Mouse (Mus musculus): ENCODE data around the gene Tmem176b.
"Not testable (repeated sequence)": the region's sequence is repeated elsewhere in the genome, so short reads cannot be mapped to it uniquely, and the experiment has no call there.

Tmem176b gene

GRCm38 (mm10) chr6:48840973-48841625, at the start of gene Tmem176b:
Tmem176b (minus strand) TSS chr6:48841496.
- DNase-seq (ENCODE audit: low read depth, low spot score): peak; percentile 13

DNA sequence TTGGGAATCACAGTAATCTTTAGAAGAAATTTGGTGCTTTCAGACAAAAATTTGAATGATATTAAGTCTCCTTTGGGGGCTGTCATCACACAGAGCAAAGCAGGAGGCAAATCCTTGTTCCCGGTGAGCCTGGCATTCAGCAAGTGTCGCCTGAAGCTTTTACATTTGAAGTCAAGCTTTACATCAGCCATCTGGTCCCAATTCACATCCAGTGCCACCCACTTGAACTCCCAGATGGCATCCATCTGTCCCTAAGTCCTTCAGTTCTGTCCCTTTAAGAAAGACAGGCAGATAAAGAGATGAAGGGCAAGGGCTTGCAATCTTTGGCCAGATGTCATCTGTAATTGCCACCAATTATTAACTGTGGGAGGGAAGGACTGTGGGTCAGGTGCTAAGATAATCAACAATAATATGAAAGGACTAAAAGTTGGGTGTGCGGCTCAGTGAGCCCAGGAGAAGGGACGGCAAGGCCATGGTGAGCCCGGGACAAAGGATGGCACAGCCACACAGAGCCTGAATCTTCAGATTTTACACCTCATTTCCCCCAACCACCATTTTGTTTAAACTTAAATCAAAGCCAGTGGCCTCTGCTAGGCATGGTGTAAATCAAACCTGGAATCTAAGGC, 35.3 kb upstream of the Tmem176b start:
- no peak for DNase-seq (ENCODE audit: low read depth, low spot score)

- no peak for DNase-seq (ENCODE audit: low read depth, low spot score)
These were observed 34.2 kb upstream of the Tmem176b start for GRCm38 (mm10) chr6:48875515-48875914.

- DNase-seq (ENCODE audit: low read depth, low spot score): no peak
These were observed 33.3 kb upstream of the Tmem176b start for GRCm38 (mm10) chr6:48874576-48874975.

GRCm38 (mm10) chr6:48872596-48872995, 31.3 kb upstream of the Tmem176b start, which contains the start of gene Aoc1:
Aoc1 (plus strand) TSS chr6:48872896.
- DNase-seq (ENCODE audit: low read depth, low spot score): no peak

DNA sequence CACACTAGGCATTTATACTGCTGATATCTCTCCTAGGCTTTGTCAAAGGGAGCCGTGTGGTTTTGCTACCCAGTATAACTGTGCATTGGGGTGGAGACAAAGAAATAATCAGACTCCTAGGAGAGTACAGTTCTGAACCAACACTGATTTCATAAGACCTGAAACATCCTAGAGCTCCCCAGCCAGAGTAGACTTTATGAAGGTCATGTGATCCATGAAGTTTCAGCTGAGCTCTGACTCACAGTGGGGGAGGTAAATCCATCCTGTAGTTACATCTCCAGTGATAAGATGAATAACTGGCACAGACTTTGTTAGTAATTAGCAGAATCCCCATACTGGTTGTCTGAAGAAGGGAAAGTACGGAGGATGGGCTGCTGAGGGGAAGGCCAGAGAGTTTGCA, 28.5 kb upstream of the Tmem176b start:
- DNase-seq (ENCODE audit: low read depth, low spot score): no peak

- no peak for DNase-seq (ENCODE audit: low read depth, low spot score)
These were observed 25.9 kb upstream of the Tmem176b start for GRCm38 (mm10) chr6:48867158-48867557.

DNA sequence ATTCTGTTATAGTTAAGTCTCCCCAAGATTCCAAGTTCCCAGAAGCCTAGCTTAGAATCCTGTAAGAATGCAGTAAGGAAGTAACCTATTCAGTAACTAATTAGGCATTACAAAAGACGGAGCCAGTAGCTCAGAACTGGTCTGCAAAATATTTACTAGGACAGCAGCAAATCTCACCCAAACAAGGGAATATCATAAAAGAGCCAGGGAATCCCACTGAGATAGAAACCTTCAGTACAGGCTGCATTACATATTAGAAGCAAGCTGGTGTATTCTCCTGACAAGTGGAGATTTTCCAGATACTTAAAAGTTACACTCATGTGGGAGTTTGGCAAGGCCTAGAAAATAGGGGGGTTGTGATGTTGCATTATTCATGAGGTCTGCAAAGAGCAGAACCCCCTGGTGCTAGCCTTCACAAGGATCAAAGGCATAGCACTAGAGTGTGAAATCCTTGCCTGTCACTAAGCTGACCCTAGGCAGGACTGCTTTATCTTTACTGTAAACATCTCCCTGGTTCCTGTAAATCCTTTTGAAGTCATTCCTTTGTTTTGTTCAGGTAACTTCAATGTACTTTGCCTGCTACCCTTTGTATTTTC, 25.2 kb upstream of the Tmem176b start:
- DNase-seq (ENCODE audit: low read depth, low spot score): not testable (repeated sequence)

DNA sequence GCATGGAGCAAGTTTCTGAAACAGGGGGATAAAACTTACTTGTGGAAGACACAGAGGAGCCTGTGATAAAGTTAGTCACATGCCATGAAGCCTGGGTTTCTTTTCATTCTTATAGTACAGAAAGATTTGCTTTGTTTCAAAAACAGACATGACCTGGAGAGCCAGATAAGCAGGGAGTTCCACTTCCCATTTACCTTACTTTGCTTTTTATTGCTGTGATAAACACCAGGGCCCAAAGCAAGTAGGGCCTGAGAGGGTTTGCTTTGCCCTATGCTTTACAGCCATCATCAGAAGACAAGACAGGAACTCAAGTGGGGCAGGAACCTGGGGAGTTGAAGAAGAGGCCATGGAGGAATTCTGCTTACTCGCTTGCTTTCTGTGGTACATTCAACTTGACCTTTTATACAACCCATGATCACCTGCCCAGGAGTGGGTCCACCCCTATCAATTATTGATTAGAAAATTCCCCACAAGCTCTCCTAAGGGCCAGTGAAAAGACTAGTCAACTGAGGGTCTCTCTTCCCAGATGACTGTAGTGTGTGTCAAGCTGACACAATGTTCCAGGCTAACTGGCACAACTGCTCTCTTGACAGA, 24.0 kb upstream of the Tmem176b start:
- DNase-seq (ENCODE audit: low read depth, low spot score): no peak

GRCm38 (mm10) chr6:48864723-48865122, 23.4 kb upstream of the Tmem176b start:
- DNase-seq (ENCODE audit: low read depth, low spot score): no peak

DNA sequence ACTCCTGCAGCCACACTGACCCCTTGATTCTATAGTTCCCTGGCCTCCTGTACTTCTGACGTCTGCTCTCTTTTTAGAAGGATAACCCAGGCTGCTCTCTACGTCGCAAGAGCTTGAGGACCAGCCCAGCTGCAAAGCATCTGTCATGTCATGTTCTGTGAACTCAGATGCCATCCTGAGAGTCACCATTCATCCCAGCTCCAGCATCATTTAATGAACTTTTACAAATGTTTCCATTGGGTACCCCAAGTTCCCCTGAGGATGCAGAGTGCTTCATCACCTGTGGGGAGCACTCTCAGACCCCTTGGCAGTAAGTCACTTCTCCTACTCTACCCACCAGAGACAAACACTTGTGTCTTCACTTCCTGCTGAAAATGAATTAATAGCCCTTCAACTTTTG, 22.9 kb upstream of the Tmem176b start:
- no peak for DNase-seq (ENCODE audit: low read depth, low spot score)

DNA sequence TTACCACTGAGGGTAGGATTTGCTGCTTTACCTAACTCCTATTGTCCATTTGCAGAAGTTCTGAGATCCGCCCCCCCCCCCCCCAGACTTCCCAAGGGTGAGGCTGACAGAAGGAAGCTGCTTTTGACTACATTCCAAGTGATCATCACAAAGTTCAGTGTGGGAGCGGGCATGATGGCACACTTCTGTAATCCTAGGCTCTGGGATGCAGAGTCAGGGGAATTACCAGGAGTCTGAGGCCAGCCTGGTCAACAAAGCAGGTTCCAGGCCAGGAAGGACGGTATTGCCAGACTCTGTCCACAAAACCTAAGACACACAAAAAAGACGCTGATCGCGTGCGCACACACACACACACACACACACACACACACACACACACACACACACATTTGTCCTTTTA, 22.2 kb upstream of the Tmem176b start:
- DNase-seq (ENCODE audit: low read depth, low spot score): no peak

- DNase-seq (ENCODE audit: low read depth, low spot score): no peak
These were observed 21.5 kb upstream of the Tmem176b start for GRCm38 (mm10) chr6:48862816-48863215.

GRCm38 (mm10) chr6:48861616-48862280, 20.5 kb upstream of the Tmem176b start:
- DNase-seq (ENCODE audit: low read depth, low spot score): no peak

DNA sequence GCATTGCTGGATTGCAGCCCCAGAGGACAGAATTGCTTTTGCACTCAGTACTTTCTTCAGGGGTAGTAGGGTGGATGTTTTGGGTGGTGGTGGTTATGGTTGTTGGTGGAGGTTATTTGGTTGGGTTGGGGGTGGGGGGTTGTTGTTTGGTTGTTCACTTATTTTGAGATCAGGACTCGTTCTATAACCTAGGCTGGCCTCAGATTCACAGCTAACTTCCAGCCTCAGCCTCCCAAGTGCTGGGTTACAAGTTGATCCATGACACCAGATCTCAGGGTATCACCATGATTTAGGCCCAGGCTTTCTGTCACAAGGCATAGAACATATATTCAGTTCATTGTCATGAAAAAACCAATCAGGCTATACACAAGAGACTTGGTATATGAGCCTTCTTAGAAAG, 19.6 kb upstream of the Tmem176b start:
- DNase-seq (ENCODE audit: low read depth, low spot score): no peak

GRCm38 (mm10) chr6:48860130-48860815, 19.0 kb upstream of the Tmem176b start:
- DNase-seq (ENCODE audit: low read depth, low spot score): peak; percentile 85

DNA sequence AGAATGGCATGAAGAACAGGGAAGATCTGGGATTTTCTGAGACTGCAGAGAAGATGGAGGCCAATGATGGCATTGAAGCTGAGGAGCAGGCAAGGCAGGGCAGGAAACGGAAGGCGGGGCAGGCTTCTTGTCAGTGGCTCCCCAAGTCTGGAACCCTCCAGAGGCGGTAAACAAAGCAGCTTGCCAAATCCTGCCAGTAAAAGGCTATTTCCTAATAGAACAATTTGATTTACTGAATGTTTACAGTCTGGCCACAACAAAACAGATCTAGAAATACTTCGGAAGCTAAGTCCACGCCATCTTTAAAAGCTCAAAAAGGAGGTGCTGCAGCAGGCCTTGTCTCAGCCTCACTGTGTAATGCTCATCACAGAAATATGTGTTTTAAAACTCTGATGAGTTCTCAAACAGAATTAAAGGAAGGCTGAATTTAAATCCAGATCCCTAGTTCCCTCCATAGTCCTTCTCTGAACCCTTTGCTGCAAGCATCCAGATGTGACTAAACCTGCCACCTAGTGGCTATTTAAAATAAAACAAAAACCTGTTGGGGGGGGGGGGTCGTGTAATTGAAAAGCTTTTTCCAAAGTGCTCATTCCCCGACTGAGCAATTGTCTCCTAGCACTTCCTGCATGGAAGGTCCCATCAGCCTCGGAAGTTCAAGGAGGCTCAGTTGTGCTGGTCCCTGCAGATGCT, 16.5 kb upstream of the Tmem176b start:
- DNase-seq (ENCODE audit: low read depth, low spot score): peak; percentile 24

GRCm38 (mm10) chr6:48854155-48854554, 12.9 kb upstream of the Tmem176b start:
- no peak for DNase-seq (ENCODE audit: low read depth, low spot score)

DNA sequence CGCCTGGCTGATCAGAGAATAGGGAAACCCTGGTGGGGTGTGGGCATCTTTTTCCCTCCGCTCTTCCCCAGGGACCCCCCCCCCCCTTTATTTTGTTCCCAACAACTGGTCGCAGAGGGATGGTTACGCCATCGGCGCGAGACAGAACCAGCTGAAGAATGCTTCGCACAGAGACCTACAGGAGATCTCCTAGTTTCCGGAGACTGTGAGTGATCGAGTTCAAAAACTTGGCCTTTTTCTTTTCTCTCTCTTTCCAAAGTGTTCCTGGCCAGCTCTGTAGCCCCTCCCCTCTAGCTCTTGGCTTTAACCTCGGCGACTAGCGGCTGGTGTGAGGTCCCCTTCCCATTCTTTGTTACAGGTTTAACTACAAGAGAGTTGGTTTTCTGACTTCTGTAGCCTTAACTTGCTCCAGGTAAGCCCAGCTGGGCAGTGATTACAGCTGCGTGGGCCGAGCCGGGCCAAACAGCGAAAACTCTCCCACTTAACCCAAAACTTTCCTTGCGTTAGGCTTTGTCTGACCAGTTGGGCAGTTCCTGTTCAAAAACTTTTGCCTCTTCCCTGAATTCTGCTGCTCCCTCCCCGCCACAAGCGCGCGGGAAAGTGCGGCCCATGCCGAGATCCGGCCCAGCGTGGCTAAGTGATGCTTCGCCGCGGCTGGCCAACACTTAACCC, 10.7 kb upstream of the Tmem176b start:
- no peak for DNase-seq (ENCODE audit: low read depth, low spot score)

DNA sequence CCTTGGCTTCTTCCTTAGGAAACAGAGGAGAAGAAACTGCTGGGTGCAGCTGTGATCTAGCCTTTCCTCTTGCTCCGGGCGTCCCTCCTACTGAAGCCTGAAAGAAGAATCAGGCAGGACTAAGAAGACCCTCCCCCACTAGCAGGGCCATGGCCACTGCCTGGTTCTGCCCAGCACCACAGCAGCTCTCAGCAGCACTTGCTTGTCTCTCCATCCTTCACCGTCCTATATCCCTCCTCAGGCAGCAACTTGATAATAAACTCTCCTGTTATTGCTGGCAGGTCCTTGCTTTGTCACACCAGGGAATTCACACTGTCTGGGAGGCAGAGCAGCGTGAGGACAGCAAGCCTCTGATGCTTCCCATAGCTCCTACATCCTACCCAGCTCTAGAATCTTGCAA, 3.8 kb upstream of the Tmem176b start:
- DNase-seq (ENCODE audit: low read depth, low spot score): no peak

All from A20 (cell line).